Mouse (Mus musculus): ENCODE data around the gene Phactr2. TPM values are rescaled to one million over a fixed set of nuclear protein-coding genes. Genes with fewer than 3 reads are reported as not detected.

Gene Phactr2
- polyA plus RNA-seq, 1 experiment from 2014 or later = 24.7 TPM

GRCm38 (mm10) chr10:13499331-13499730, 25.1 kb upstream of the Phactr2 start, which contains the start of gene Fuca2:
Fuca2 (plus strand) TSS chr10:13499540.
- Histone ChIP-seq H3K27ac (ENCODE audit: low read length) (peak within 1 kb of the TSS; percentile 57; the same call in 1 of the 2 replicates), H3K4me3 (ENCODE audit: low read depth, low read length) (no peak within 1 kb of the TSS), H3K4me1 (ENCODE audit: insufficient read depth, low read depth, low read length) (no peaks in the 10 kb centered on the region), H3K27me3 (replicated peaks; ENCODE audit: insufficient read depth, low read length) (no peaks in the 10 kb centered on the region), H3K9ac (replicated peaks; ENCODE audit: low read depth) (no peak within 1 kb of the TSS), H3K36me3 (ENCODE audit: insufficient read depth, low read length) (no peaks in the 10 kb centered on the region), H3K9me3 (ENCODE audit: low read length) (no peaks in the 10 kb centered on the region), H3K4me2 (replicated peaks; ENCODE audit: low read depth, low read length) (no peak within 1 kb of the TSS)
- no peak for DNase-seq (ENCODE audit: low spot score)
- ATAC-seq = no peak
- WGBS = 80% methylated on average over 2 of the region's 2 CpGs
- TF ChIP-seq EP300 (IDR thresholded peaks at IDR 0.05) (no peak), CTCF (IDR thresholded peaks at IDR 0.05) (no peak)

- Histone ChIP-seq H3K9ac (replicated peaks; ENCODE audit: low read depth) (no peak overlapping the region), H3K4me1 (ENCODE audit: insufficient read depth, low read depth, low read length) (no peaks in the 10 kb centered on the region), H3K4me2 (replicated peaks; ENCODE audit: low read depth, low read length) (no peak overlapping the region), H3K27ac (ENCODE audit: low read length) (no peak overlapping the region), H3K27me3 (replicated peaks; ENCODE audit: insufficient read depth, low read length) (no peaks in the 10 kb centered on the region), H3K36me3 (ENCODE audit: insufficient read depth, low read length) (no peaks in the 10 kb centered on the region), H3K4me3 (ENCODE audit: low read depth, low read length) (no peak overlapping the region), H3K9me3 (ENCODE audit: low read length) (no peaks in the 10 kb centered on the region)
- 81% methylated on average over 3 of the region's 3 CpGs for WGBS
- TF ChIP-seq EP300 (IDR thresholded peaks at IDR 0.05) (no peak), CTCF (IDR thresholded peaks at IDR 0.05) (no peak)
- DNase-seq (ENCODE audit: low spot score) (no peak), ATAC-seq (no peak)
Observed at GRCm38 (mm10) chr10:13496315-13496714, 22.1 kb upstream of the Phactr2 start.

- H3K4me2 ChIP-seq (replicated peaks; ENCODE audit: low read depth, low read length) = no peak overlapping the region
- no peaks in the 10 kb centered on the region for H3K36me3 ChIP-seq (ENCODE audit: insufficient read depth, low read length)
- TF ChIP-seq CTCF (IDR thresholded peaks at IDR 0.05) (no peak), EP300 (IDR thresholded peaks at IDR 0.05) (no peak)
- no peak for DNase-seq (ENCODE audit: low spot score)
- no peak overlapping the region for H3K9ac ChIP-seq (replicated peaks; ENCODE audit: low read depth)
- H3K9me3 ChIP-seq (ENCODE audit: low read length) = no peaks in the 10 kb centered on the region
- no peak for ATAC-seq
- H3K27me3 ChIP-seq (replicated peaks; ENCODE audit: insufficient read depth, low read length) = no peaks in the 10 kb centered on the region
- no peaks in the 10 kb centered on the region for H3K4me1 ChIP-seq (ENCODE audit: insufficient read depth, low read depth, low read length)
- no peak overlapping the region for H3K4me3 ChIP-seq (ENCODE audit: low read depth, low read length)
- H3K27ac ChIP-seq (ENCODE audit: low read length) = no peak overlapping the region
- WGBS = 86% methylated on average over 9 of the region's 9 CpGs
Observed at GRCm38 (mm10) chr10:13493978-13494686, 19.9 kb upstream of the Phactr2 start.

- TF ChIP-seq EP300 (IDR thresholded peaks at IDR 0.05) (no peak), CTCF (IDR thresholded peaks at IDR 0.05) (no peak)
- no peaks in the 10 kb centered on the region for H3K27me3 ChIP-seq (replicated peaks; ENCODE audit: insufficient read depth, low read length)
- no peak for ATAC-seq
- no peaks in the 10 kb centered on the region for H3K4me1 ChIP-seq (ENCODE audit: insufficient read depth, low read depth, low read length)
- H3K9me3 ChIP-seq (ENCODE audit: low read length) = no peaks in the 10 kb centered on the region
- H3K4me3 ChIP-seq (ENCODE audit: low read depth, low read length) = no peak overlapping the region
- H3K4me2 ChIP-seq (replicated peaks; ENCODE audit: low read depth, low read length) = no peak overlapping the region
- no peak overlapping the region for H3K27ac ChIP-seq (ENCODE audit: low read length)
- H3K9ac ChIP-seq (replicated peaks; ENCODE audit: low read depth) = no peak overlapping the region
- WGBS = 56% methylated on average over 6 of the region's 6 CpGs
- H3K36me3 ChIP-seq (ENCODE audit: insufficient read depth, low read length) = no peaks in the 10 kb centered on the region
- DNase-seq (ENCODE audit: low spot score) = no peak
Observed at GRCm38 (mm10) chr10:13489671-13490070, 15.5 kb upstream of the Phactr2 start.

- H3K9ac ChIP-seq (replicated peaks; ENCODE audit: low read depth) = no peak overlapping the region
- H3K9me3 ChIP-seq (ENCODE audit: low read length) = no peaks in the 10 kb centered on the region
- WGBS = 67% methylated on average over 4 of the region's 4 CpGs
- no peaks in the 10 kb centered on the region for H3K36me3 ChIP-seq (ENCODE audit: insufficient read depth, low read length)
- no peak overlapping the region for H3K27ac ChIP-seq (ENCODE audit: low read length)
- H3K4me3 ChIP-seq (ENCODE audit: low read depth, low read length) = no peak overlapping the region
- ATAC-seq (no peak), DNase-seq (ENCODE audit: low spot score) (no peak)
- TF ChIP-seq EP300 (IDR thresholded peaks at IDR 0.05) (no peak), CTCF (IDR thresholded peaks at IDR 0.05) (no peak)
- H3K4me2 ChIP-seq (replicated peaks; ENCODE audit: low read depth, low read length) = no peak overlapping the region
- H3K27me3 ChIP-seq (replicated peaks; ENCODE audit: insufficient read depth, low read length) = no peaks in the 10 kb centered on the region
- no peaks in the 10 kb centered on the region for H3K4me1 ChIP-seq (ENCODE audit: insufficient read depth, low read depth, low read length)
Observed at GRCm38 (mm10) chr10:13485958-13486357, 11.7 kb upstream of the Phactr2 start.

GRCm38 (mm10) chr10:13479341-13479740, 5.1 kb upstream of the Phactr2 start:
- ATAC-seq = no peak
- Histone ChIP-seq H3K4me2 (replicated peaks; ENCODE audit: low read depth, low read length) (no peak overlapping the region), H3K4me1 (ENCODE audit: insufficient read depth, low read depth, low read length) (no peaks in the 10 kb centered on the region), H3K9me3 (ENCODE audit: low read length) (no peaks in the 10 kb centered on the region), H3K9ac (replicated peaks; ENCODE audit: low read depth) (no peak overlapping the region), H3K36me3 (ENCODE audit: insufficient read depth, low read length) (no peaks in the 10 kb centered on the region), H3K27me3 (replicated peaks; ENCODE audit: insufficient read depth, low read length) (0 out of 2 replicates have a peak, but pooled peaks cover 3% of the 10 kb centered on the region), H3K4me3 (ENCODE audit: low read depth, low read length) (no peak overlapping the region), H3K27ac (ENCODE audit: low read length) (no peak overlapping the region)
- no peak for TF ChIP-seq EP300 (IDR thresholded peaks at IDR 0.05)
- TF ChIP-seq CTCF (IDR thresholded peaks at IDR 0.05) = no peak
- WGBS = 70% methylated on average over 6 of the region's 6 CpGs
- no peak for DNase-seq (ENCODE audit: low spot score)

Data from lung, postnatal 0 days (tissue).